Mouse (Mus musculus) stomach, postnatal 0 days (tissue): ENCODE data around the gene Zfp775. TPM values are rescaled to one million over a fixed set of nuclear protein-coding genes. Genes with fewer than 3 reads are reported as not detected.

Source experiments
- ATAC-seq: fragments of 200-750 bp; cut with Nextera tagmentation; 2 replicates; pipeline ENCODE4 v1.8.0; 2017; ENCODE audit not compliant: low FRiP score, low TSS enrichment
- DNase-seq: peaks from one replicate; pipeline ENCODE4 v3.0.0-alpha.2; 2016; ENCODE audit warnings: low spot score
- H3K27ac ChIP-seq: fragments of 300-500 bp; sonication (generic); replicated peaks from 2 replicates; pipeline ENCODE4 v1.5.1; 2014; ENCODE audit warnings: mild to moderate bottlenecking, control low read depth
- H3K27me3 ChIP-seq: fragments of 300-500 bp; sonication (generic); 2 replicates; pipeline ENCODE4 v1.6.1; 2014; ENCODE audit warnings: low read length; ENCODE audit not compliant: control insufficient read depth, insufficient read depth
- H3K36me3 ChIP-seq: fragments of 300-500 bp; sonication (generic); 2 replicates; pipeline ENCODE4 v1.6.1; 2014; ENCODE audit warnings: low read length, mixed read lengths; ENCODE audit not compliant: control insufficient read depth, insufficient read depth
- H3K4me1 ChIP-seq: fragments of 300-500 bp; sonication (generic); replicated peaks from 2 replicates; pipeline ENCODE4 v1.6.1; 2014; ENCODE audit warnings: antibody characterized with exemption; ENCODE audit not compliant: control insufficient read depth, insufficient read depth
- H3K4me2 ChIP-seq: fragments of 300-500 bp; sonication (generic); replicated peaks from 2 replicates; pipeline ENCODE4 v1.6.1; 2014; ENCODE audit warnings: low read depth, mild to moderate bottlenecking, control low read depth, moderate library complexity
- H3K4me3 ChIP-seq: fragments of 300-500 bp; sonication (generic); 2 replicates; pipeline ENCODE4 v1.5.1; 2014; ENCODE audit warnings: low read depth, low read length, control low read depth
- H3K9ac ChIP-seq: fragments of 300-500 bp; sonication (generic); 2 replicates; pipeline ENCODE4 v1.6.1; 2014; ENCODE audit warnings: mild to moderate bottlenecking, low read length, control low read depth, mixed read lengths
- H3K9me3 ChIP-seq: fragments of 300-500 bp; sonication (generic); 2 replicates; pipeline ENCODE4 v1.6.1; 2016; ENCODE audit warnings: low read length; ENCODE audit not compliant: control insufficient read depth
- CTCF ChIP-seq: IDR thresholded peaks from 2 replicates; pipeline ENCODE4 v1.5.1; 2016; ENCODE audit warnings: antibody characterized with exemption, low read depth, mild to moderate bottlenecking, moderate library complexity
- EP300 ChIP-seq: optimal IDR thresholded peaks from 2 replicates; pipeline ENCODE3; 2016; ENCODE audit warnings: antibody characterized with exemption
- WGBS: fragments of 180-500 bp; shearing (Covaris S2); extraction: QIAGEN DNeasy Blood & Tissue Kit; methylation state at CpG from one replicate; pipeline ENCODE4 v1.1.7; 2014; 5-methylcytosine and 5-hydroxymethylcytosine counted together
- polyA plus RNA-seq: library from polyadenylated mRNA; unstranded; fragments of >200 nt; fragmentation: Nextera tagmentation; extraction: Ambion mirVana; gene quantifications from 2 replicates; pipeline ENCODE4 v1.2.1, GENCODE M21; 2015

Zfp775 gene
- polyA plus RNA-seq, 1 experiment from 2014 or later, result 2.2 TPM

DNA sequence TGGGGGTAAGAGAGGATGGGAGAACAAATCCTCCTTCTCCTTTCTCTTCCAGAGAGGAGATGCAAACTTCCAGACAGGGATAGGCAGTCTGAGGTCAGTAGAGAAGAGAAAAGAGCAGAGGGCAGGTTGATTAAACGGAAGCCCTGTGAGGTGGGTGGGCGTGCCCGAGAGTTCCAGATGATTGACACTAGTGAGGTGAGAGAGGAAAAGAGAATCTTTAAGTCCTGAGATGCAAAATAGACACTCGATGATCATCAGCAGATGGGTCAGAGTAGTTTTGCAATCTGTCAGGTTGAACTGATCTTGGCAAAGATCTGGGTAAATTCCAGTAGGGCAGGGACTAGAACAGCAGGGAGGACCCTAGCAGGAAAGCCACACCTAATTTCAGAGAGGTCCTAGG lies 62.9 kb downstream of the Zfp775 start:
- 69% methylated on average over 4 of the region's 4 CpGs for WGBS
- H3K9ac ChIP-seq, result no peak overlapping the region
- H3K36me3 ChIP-seq, result no peaks in the 10 kb centered on the region
- ATAC-seq, result no peak
- DNase-seq, result no peak
- no peak overlapping the region for H3K4me3 ChIP-seq
- H3K4me1 ChIP-seq, result no peaks in the 10 kb centered on the region
- no peak for TF ChIP-seq CTCF
- TF ChIP-seq EP300, result no peak
- H3K4me2 ChIP-seq, result no peak overlapping the region
- H3K27me3 ChIP-seq, result no peaks in the 10 kb centered on the region
- H3K27ac ChIP-seq, result no peak overlapping the region
- H3K9me3 ChIP-seq, result no peaks in the 10 kb centered on the region

DNA sequence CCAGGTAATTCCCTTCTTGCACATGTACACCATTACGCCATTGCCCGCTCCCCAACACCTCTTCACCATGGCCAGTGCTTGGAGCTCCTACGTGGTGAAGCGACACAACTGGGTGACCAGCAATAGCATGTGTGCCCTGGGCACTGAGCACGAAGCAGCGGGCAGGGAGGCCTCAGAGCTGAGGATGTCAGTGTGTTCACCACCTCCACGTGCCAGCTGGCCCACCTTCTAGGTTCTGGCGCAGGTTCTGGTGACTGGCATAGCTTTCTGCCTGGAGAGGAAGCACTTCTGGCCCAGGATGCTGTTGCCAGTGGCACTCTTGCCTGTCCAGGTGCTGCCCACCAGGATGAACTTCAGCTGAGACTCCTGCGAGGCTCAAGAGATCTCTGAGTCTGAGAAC lies 63.6 kb downstream of the Zfp775 start:
- no peaks in the 10 kb centered on the region for H3K9me3 ChIP-seq
- H3K4me2 ChIP-seq, result no peak overlapping the region
- no peak overlapping the region for H3K9ac ChIP-seq
- WGBS, result 90% methylated on average over 9 of the region's 9 CpGs
- ATAC-seq, result no peak
- no peak overlapping the region for H3K4me3 ChIP-seq
- no peak overlapping the region for H3K27ac ChIP-seq
- H3K4me1 ChIP-seq, result no peaks in the 10 kb centered on the region
- H3K36me3 ChIP-seq, result no peaks in the 10 kb centered on the region
- no peak for DNase-seq
- H3K27me3 ChIP-seq, result no peaks in the 10 kb centered on the region
- no peak for TF ChIP-seq EP300

DNA sequence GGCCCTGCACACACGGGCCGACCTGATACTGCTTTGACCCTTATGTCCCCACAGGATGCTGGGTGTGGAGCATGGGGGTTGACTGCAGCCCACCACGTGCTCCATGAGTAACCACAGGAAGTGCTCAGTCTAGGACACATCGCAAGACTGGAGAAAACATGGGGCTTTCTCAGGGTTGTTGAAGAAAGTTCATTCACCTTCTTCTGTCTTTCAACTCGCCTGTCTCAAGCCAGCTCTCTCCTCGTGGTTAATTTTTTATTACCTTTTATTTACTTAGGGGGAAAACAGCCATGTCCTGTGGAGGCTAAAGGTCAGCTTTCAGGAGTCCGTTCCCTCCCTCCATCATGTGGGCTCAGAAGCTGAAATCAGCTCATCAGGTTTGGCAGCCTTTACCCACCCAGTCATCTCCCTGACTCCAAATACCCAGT lies 64.3 kb downstream of the Zfp775 start:
- H3K4me1 ChIP-seq, result no peaks in the 10 kb centered on the region
- H3K36me3 ChIP-seq, result no peaks in the 10 kb centered on the region
- no peak overlapping the region for H3K4me3 ChIP-seq
- H3K27me3 ChIP-seq, result no peaks in the 10 kb centered on the region
- TF ChIP-seq EP300 (no peak), CTCF (no peak)
- H3K9me3 ChIP-seq, result no peaks in the 10 kb centered on the region
- H3K4me2 ChIP-seq, result no peak overlapping the region
- no peak overlapping the region for H3K9ac ChIP-seq
- DNase-seq, result no peak
- no peak overlapping the region for H3K27ac ChIP-seq
- 24% methylated on average over 7 of the region's 7 CpGs for WGBS
- no peak; the same call in 1 of the 2 replicates for ATAC-seq

DNA sequence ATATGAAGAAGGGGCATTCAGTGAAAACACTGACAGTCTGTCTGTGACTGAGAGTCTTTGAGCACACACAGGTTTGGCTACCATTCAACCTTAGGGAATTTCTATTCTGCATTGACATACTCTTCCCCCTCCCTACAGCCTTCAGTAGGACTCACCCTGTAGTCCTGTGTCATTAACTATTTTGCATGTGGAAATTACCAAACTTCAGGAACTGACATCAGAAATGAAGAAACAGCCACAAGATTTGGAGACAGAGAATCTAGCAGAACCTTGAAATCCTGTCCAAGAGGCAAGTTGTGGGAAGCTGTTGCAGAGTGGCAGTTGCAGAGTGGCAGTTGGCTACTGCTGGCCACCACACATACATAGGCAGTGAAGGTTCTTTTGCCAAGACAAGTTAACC lies 66.2 kb downstream of the Zfp775 start:
- Histone ChIP-seq H3K27ac (no peak overlapping the region), H3K36me3 (no peaks in the 10 kb centered on the region), H3K4me2 (no peak overlapping the region), H3K4me3 (no peak overlapping the region), H3K9me3 (no peaks in the 10 kb centered on the region), H3K9ac (no peak overlapping the region), H3K4me1 (no peaks in the 10 kb centered on the region), H3K27me3 (no peaks in the 10 kb centered on the region)
- DNase-seq, result no peak
- no peak for TF ChIP-seq EP300
- TF ChIP-seq CTCF, result no peak
- no peak for ATAC-seq

DNA sequence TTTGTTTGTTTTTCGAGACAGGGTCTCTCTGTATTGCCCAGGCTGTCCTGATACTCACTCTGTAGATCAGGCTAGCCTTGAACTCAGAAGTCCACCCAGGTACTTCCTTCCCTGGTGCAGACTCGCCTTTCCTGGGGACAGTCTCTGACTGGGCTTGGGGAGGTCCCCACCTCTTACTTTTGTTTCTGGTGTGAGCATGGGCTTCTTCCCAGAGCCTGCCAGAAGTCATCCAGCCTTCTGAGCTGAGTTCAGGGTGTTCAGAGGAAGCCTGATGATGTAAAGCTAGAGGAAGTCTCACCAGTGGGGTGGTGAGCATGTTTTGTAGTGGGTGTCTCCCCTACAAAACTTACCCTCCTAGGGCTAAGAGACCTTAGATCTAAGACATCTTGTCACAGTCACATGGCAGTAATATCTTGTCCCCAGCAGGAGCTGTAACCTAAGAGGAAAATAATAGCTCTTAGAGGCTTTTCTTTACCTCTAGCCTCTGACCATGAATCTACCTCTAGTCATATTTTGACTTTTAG lies 67.6 kb downstream of the Zfp775 start:
- H3K9ac ChIP-seq, result no peak overlapping the region
- H3K4me1 ChIP-seq, result no peaks in the 10 kb centered on the region
- H3K27me3 ChIP-seq, result no peaks in the 10 kb centered on the region
- ATAC-seq (no peak), DNase-seq (peak; percentile 4)
- H3K4me3 ChIP-seq, result no peak overlapping the region
- H3K27ac ChIP-seq, result no peak overlapping the region
- H3K4me2 ChIP-seq, result no peak overlapping the region
- H3K9me3 ChIP-seq, result no peaks in the 10 kb centered on the region
- H3K36me3 ChIP-seq, result no peaks in the 10 kb centered on the region
- WGBS, result 58% methylated on average over 2 of the region's 2 CpGs
- TF ChIP-seq CTCF (no peak), EP300 (no peak)

Other genes starting within 250 kb of the Zfp775 start
- 5.4 and 7.8 TPM in 2 replicates for gene Krba1, start 206.5 kb upstream of the Zfp775 start, polyA plus RNA-seq
- 24.2 and 29.5 TPM in 2 replicates for gene Zfp467, start 156.2 kb upstream of the Zfp775 start, polyA plus RNA-seq
- 0.04 and 0.07 TPM in 2 replicates for gene Sspo, start 153.8 kb upstream of the Zfp775 start, polyA plus RNA-seq
- 22.1 and 23.0 TPM in 2 replicates for gene Atp6v0e2, start 64.4 kb upstream of the Zfp775 start, polyA plus RNA-seq
- gene Lrrc61, start 47.3 kb upstream of the Zfp775 start, polyA plus RNA-seq, result 3.9 and 5.6 TPM in 2 replicates
- 273 and 283 TPM in 2 replicates for gene Rarres2, start 29.3 kb upstream of the Zfp775 start, polyA plus RNA-seq
- not detected in 2 replicates for gene Gm45021, start 12.5 kb upstream of the Zfp775 start, polyA plus RNA-seq
- gene Repin1, start 8.2 kb upstream of the Zfp775 start, polyA plus RNA-seq, result 11.6 and 12.9 TPM in 2 replicates
- not detected in 2 replicates for gene Gm44965, start 8.1 kb upstream of the Zfp775 start, polyA plus RNA-seq
- 0.76 TPM in 2 replicates for gene AI854703, start 24.7 kb downstream of the Zfp775 start, polyA plus RNA-seq
- gene Gimap8, start 45.2 kb downstream of the Zfp775 start, polyA plus RNA-seq, result 0.74 and 0.93 TPM in 2 replicates
- gene Gimap9, start 74.1 kb downstream of the Zfp775 start, polyA plus RNA-seq, result 3.2 and 3.5 TPM in 2 replicates
- gene Gimap4, start 82.5 kb downstream of the Zfp775 start, polyA plus RNA-seq, result 8.0 and 8.5 TPM in 2 replicates
- gene Gimap6, start 106.2 kb downstream of the Zfp775 start, polyA plus RNA-seq, result 11.3 and 13.0 TPM in 2 replicates
- gene Gm28053, start 116.5 kb downstream of the Zfp775 start, polyA plus RNA-seq, result 0.59 TPM in 1 of 2 replicates, not detected in the other
- not detected in 2 replicates for gene Gimap7, start 116.6 kb downstream of the Zfp775 start, polyA plus RNA-seq
- gene Gimap1, start 137.0 kb downstream of the Zfp775 start, polyA plus RNA-seq, result 7.2 and 7.8 TPM in 2 replicates
- 5.4 and 6.1 TPM in 2 replicates for gene Gimap5, start 144.1 kb downstream of the Zfp775 start, polyA plus RNA-seq
- 0.07 and 0.10 TPM in 2 replicates for gene Gimap3, start 168.8 kb downstream of the Zfp775 start, polyA plus RNA-seq
- gene Tmem176a, start 238.9 kb downstream of the Zfp775 start, polyA plus RNA-seq, result 131 and 134 TPM in 2 replicates
- gene Tmem176b, start 239.4 kb downstream of the Zfp775 start, polyA plus RNA-seq, result 245 and 254 TPM in 2 replicates